Mouse (Mus musculus) CD4-positive, CD25-positive, alpha-beta regulatory T cell, adult 2 months (primary cell): ENCODE data around the gene 9630041A04Rik.

ENCODE experiments used
- DNase-seq: peaks from one replicate; pipeline ENCODE4 v3.0.0-alpha.2; 2012; ENCODE audit warnings: low read depth, low spot score

Gene 9630041A04Rik

DNA sequence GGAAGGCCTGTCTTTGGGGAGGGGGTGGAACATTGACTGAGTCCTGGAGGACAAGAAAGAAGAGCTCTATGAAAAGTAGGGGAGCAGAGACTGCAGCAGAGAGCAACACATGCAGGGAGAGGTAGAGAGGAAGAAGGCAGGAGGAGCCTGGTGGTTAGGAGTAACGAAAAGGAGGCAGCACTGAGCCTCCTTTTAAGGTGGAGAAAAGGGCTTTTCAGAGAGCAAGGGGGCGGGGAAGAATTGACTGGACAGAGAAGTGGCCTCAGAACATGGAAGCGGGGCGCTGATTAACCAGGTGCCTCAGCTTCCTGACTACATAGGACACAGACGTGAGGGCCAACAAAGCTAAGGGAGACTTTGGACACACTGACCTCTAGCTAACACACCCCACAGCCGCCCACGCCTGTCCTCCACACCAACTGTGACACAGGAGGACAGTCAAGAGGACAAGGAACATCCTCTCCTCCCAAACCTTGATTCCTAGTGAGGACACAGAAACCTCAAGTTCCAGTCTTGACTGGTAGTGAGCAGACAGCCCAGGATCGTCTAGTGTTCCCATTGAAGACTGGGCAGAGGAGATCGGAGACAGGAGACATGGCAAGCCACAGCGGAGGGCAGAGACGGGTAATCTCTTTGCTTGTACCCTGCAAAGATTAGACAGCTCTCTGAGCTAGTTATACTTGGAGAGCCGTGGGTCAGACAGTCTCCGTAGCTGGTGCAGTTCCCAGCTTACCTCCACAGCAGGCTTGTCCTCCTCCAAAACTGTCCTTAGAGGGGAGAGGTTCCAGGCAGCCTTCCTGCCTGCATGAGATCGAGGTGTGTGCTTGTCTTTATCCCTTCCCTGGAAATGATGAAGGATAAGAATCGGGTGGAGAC, at the start of gene 9630041A04Rik:
Gene 9630041A04Rik (plus strand): TSS at position 246 of the 876 bp plus-strand sequence.
- no peak for DNase-seq

DNA sequence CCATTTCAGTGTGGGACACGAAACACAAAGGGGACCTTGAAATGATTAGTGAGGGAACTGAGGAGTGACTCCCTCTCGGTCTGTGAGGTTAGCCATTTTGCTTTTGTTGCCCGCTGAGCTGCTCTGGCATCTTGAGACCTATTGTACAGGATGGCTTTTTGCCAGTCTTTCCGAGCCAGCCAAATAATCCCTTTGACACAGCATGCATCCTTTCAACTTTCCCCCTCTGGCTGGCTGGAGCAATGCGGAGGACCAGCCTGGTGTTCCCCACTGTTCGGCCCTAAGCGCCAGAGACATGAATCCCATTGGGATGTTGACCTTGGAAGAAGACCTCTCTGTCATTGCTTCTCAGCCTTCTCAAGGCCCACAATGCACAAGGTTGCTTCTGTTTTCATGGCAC, 37.7 kb upstream of the 9630041A04Rik start:
- DNase-seq, result no peak

DNA sequence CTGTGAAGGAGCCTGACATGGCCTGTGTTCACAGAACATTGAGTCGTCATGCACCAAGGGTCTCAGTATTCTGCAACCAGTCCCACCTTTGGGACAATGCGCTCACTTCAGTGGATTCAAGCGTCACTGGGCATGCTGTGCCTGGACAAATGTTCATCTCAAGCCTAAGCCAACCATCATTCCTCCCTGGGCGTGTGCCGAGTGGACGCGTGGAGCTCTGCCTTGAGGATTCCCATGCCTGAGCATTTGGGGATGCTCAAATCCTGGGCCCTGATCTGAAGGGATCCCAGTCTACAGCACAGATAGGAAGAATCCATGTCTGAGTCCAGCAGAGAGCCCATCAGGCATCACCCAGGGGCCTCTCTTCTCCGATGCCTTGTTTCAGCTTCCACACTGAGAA, 36.0 kb upstream of the 9630041A04Rik start:
- no peak for DNase-seq

DNA sequence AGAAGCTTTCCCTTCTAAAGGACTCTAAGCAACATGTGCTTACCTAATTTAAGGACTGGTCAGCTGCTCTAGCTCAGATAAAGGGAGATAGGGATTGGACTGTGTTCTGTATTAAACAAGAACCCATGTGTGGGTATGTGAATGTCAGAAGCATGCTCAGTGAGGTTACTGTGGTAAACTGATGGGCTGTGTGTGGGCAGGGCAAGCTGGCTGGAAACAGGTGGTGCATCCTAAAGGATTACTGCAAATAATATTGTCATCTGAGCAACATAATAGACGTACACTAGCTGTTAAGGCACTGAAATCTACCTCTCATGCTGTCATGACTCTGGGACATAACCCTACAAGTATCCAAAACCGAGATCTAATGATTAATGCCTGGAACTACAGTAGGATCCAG, 28.0 kb upstream of the 9630041A04Rik start:
- no peak for DNase-seq

DNA sequence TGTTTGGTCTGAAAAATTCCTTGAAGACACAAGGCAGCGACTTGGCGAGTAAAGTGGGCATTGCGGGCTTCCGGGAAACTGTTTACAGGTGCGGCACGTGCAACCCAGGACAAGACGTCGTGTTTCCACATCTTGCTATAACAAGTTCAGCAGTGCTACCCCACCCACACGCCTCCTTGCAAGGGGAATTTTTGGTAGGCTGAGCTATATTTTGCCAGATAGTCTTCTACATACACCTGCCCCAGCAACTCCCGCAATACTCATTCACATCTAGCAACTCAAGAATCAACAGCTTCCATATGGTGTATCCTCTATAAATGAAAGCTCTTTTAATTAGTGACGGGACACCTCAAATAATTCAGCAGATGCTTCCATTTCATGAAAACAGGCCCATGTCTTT, 20.5 kb upstream of the 9630041A04Rik start:
- no peak for DNase-seq

DNA sequence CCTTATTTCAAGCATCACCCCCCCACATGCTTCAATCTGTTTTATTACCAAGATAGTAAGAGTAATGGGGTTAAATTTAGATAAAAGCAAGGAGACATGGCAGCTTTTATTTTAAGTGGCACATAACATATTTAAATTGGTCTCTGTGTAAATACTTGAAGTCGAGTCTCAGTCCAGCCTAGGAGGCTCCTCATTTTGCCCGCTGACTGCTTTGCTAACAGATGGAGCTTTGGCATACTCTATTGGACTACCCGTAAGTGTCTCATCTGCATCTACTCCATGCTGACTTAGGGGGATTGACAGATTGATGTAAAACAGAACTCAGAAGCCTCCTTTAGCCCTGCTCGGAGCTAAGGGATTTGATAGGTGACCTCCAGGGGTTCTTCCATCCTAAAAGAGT, 17.7 kb upstream of the 9630041A04Rik start:
- DNase-seq, result no peak

DNA sequence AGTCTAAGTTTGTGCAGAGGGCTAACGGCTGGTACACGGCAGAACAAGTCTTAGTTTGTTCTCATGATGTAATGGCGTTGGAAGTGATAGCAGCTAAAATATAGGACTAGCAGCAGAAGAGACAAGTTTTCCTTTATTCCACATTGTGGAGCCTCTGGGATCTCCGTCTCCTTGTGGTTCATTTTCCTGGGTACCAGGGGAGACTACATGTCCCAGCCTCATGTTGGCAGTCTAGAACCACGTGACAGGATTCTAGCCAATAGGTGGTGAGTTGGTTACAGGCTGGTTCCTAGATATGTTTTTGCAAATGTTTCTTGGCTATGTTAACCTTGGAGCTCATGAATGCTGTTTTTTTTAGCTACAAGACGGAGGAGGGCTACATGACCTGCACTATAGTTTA, 15.9 kb upstream of the 9630041A04Rik start:
- DNase-seq, result no peak

DNA sequence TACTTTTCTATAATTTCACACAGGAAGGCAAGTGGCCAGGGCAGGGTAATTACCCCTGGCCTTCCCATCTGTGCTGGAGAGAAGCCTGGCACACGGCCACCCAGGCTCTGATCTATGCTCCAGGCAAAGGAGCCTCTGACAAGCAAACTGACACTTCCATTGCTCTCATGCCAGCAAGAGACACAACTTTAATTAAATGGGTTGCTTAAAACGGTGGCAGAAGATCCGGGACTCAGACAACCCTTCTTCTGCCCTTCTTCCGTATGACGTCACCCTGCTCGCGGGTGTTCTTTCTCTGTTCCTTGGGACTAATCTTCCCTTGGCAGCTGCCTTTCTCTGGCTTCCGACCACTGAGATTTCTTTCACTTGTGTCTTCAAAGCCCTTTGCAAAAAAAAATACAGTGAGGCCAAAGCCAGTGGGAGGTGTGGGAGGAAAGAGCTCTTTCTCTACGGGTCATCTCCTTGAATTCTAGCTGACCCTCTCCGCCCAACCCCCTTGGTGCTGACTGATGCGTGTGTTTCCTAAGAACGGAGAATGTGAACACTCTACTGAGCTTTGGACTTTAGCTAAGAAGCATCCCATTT, 932 bp downstream of the 9630041A04Rik start:
- no peak for DNase-seq

DNA sequence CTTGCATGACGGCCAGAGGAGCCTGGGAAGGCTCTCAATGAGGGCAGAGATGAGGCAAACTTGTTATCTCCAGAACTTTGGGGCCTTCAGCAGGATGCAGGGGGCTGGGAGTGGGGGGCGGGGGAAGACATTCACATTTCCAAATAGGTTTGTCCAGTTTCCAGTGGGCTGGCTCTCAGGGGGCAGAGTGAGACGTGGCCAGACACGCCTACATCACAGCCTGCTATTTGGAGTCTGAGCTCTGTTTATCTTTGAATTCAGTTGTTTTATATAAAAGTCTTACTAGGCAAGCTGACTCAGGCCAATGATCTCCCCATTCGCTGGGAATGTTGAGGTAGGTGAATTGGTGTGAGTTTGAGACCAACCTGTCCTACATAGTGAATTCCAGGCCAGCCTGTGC, 1.5 kb downstream of the 9630041A04Rik start:
- DNase-seq, result no peak

DNA sequence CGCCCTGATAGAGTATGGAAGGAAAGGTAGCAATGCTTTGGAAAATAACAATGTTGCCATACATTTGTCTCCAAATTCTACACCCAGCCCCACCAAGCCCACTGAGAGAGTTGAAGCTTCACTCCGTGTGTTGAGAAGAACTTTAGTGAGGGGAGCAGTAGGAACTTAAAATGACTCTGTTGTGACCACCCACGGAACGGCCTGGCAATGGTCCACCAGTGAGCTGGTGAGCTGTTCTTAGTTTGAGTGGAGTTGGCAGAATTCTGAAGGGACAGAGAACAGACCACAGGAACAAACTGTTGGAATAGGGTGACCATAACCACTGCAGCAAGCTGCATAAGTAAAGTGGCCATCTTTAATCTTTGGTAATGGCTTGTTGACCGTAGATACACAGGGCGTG, 7.0 kb downstream of the 9630041A04Rik start:
- DNase-seq, result no peak

DNA sequence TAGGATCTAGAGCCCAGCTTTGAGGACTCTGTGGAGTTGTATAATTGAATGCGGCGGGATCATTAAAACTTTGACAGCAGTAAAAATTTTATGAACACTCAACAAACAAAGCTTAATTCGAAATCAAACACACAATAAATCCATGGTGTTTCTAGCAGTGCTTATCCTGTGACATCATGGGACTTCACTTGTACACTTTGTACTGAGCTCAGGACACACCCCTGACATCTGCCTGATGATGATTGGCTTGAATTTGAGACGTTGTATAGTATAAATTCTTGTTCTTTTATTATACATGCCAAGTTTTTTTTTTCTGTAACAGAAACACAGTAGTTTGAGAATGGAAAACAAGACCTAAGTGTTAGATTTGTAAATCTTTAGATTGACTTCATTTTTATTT, 8.4 kb downstream of the 9630041A04Rik start:
- no peak for DNase-seq

DNA sequence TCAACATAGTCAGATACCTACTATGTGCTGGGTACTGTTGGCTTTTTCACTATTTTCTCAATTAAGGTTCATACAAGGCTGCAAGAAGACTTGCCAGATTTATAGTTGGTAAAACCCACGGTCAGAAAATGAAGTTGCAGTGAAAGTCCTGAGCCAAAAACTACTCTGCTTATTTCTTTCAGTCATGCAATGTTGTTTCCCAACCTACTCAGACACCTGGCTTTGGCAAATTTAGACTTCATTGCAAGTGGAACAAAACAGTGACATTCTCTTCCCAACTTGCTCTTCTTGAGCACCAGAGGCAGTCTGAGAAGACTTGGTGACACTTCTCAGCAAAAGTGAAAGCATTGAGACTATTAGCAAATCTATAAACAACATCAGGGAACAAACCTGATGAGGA, 13.7 kb downstream of the 9630041A04Rik start:
- no peak for DNase-seq

DNA sequence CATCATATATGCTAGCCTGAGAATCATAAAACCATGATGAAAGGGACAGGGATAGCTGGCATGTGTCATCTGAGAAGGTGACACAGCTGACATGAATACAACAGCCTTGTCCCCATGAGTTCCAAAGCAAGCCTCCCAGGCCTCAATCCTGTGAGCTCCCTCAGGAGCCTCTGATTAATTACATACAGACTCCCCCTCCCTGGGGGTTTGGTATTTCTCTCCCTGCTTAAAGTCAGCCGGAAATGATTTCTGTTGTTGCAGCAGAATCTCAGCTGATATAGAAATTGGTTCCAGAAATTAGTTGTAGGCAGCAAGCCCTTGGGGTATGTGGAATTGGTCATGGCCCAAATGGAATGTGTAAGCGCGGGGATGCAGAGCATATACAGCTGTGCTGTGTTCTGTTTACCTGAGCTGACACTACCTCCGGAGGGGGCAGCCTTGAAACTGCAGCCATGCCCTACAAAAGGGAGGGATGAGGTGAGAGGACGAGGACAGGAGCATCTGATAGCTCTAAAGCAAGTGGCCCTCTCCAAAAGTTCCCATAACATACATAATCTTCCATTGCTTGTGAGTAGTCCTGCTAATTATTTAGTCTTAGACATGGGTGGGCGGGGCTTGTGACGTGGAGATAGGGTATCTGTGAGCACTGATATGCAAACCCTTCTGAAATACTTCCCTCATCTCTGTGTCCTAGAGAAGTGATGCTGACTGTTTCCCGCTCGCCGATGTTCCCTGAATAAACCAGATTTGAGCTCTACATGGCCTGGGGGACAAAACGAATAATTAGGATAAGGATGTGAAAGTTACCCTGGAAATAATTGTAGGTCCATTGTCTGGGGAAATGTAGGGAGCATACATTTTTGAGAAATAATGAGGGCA, 15.7 kb downstream of the 9630041A04Rik start:
- no peak for DNase-seq

DNA sequence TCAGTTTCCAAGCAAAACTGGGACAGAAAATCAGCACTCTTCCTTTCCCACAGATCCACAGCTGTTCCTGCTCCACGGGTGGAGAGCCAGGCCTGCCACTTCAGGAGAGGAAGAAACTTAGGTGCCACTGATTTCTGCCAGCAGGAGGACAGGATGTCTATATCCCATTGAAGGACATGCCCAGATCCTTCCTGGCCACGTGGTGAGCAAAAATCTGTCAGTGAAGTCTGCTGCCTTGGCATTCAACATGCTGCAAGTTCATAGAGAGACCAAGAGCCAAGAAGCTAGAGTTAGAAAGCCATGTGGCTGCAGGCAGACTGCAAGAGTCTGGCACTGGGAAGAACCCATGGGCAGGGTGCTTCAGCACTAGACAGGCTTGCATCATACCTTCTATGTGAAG, 21.7 kb downstream of the 9630041A04Rik start:
- no peak for DNase-seq

DNA sequence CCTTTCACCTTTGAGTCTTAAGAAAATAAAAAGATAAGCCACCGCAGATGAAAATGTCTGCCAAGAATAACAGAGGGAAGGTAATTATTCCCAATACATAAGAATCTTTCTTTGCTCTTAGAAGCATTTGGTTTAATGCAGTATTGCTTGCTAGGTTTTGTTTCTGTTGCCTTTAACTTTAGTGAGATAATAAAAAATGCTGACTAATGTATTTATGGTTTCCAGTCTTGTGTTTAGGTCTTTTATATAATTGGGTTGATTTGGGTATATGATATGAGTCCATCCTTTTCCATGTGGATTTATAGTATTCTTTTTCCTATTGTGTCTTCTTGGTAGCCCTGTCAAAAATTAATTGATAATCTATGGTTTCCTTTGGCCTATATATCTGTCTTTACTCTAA, 36.2 kb downstream of the 9630041A04Rik start:
- no peak for DNase-seq

DNA sequence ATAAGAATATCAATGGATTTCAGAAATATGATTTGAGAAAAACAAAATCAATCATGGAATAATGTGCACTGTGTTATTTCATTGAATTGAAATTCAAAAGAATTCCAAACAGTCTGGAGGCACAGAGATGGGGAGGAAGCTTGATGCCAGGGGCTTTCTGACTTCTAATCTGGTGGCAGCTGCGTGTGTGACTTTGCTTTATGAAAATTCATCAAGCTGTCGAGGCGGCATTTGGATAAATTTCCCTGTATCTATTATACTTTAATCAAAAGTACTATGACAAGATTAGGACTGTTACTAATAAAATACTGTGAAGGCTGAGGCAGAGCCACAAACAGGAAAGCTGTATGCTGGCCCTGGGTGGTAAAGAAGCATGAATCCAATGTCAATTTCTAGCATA, 41.8 kb downstream of the 9630041A04Rik start:
- DNase-seq, result no peak

DNA sequence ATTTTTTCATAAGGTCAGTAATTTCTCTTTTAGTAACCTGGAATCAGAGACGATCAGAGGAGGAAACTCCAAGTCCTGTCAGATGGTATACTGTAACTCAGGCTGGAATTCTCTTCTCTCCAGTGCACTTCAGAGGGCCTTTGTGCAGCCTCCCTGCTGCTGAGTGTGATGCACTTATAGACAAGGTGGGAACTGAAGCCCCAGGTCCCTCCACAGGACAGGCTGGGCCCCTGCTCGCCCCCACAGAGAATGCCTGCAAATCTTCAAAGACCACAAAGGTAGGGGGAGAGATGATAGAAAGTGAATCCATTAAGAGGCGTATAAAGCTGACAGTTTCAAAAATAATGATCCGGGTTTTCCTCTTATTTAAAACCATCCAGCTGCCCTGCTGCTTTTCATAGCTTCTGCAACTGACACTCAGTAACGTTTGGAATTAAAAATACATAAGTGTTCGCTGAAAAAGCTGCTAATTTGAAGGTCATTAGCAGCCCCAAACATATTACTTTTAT, 46.2 kb downstream of the 9630041A04Rik start:
- no peak for DNase-seq

DNA sequence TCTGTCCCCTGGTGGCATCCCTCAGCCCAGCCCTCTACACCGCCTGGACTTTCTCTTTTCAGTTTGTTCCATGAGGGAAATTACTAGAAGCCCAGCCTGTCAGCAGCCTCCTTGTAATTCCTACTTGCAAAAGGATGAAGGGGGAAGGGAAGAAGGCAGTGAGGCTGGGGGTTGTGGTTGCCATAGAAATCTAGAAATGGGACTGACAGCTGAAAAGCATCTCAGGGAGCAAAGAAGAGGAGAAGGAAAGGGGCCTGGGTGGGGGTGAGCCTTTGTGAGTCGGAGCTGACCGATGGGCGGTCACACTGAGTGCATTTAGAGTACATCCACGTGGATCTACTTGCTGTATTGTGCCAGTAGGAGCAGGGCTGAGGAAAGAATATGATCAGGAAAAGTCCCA, 47.2 kb downstream of the 9630041A04Rik start:
- DNase-seq, result no peak

DNA sequence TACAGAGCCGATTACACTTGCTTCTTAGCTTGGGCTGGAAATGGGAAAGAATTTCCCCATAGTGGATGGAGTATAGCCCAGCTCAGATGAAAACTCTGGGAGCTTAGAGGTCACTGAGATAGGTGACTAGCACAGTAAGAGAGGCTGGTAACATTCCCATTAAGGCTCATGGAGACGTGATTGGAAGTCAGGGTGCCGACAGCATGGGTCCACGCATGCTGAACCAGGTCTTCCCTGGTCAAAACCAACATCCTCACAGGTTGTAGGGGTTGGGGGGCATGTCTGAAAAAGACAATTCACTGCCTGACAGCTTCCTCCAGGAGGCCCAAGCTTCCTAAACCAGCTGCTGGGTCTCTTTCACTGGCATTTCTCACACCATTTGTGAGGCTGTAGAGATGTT, 47.9 kb downstream of the 9630041A04Rik start:
- DNase-seq, result no peak

DNA sequence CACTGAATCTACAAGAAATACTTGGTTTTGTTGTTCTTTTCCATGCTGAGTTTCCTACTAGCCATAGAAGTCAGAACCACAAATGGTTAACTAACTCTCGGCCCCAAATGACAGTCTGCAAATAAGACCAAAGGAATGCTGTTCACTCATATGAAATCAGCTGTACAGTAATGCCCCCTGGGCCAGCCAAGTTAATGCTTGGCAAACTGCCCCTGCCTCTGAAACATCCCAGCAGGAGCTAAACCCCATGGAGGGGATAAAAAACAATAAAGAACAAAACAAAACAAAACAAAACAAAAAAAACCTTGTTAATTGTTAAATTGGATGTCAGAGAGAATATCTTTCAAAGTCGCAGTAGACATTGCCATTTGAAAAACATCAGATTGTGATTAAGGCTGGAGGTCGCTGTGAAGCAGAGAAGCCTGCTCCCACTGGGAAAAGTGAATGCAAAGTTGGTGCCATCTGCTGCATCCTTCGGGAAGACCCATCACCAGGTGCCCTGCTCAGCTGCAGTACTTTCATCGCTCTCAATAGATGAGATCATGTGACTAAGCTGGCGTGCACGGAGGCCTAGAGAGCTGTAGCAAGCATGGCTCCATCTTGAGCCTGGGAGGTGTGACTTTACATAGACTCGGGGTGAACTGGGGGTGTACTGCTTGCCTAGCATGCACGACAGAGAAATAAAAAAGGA, 49.7 kb downstream of the 9630041A04Rik start:
- DNase-seq, result no peak

DNA sequence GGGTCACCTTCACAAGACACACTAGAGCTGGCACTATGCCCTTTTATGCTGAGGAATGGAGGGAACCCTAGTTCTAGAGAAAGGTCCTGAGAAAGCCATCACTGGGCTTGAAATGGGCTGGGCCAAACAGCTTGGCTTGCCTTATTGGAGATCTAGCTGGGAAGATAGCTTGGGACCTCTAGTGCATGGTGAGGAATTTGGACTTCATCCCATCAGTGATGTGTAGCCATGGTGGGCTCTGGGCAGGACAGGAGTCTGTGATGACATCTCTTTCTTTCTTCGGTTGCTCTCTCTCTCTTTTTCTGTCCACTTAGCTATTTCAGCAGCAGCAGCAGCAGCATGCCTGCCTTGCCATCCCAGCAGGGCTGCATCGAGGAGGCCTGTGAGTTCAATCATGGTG, 53.4 kb downstream of the 9630041A04Rik start:
- DNase-seq, result no peak

DNA sequence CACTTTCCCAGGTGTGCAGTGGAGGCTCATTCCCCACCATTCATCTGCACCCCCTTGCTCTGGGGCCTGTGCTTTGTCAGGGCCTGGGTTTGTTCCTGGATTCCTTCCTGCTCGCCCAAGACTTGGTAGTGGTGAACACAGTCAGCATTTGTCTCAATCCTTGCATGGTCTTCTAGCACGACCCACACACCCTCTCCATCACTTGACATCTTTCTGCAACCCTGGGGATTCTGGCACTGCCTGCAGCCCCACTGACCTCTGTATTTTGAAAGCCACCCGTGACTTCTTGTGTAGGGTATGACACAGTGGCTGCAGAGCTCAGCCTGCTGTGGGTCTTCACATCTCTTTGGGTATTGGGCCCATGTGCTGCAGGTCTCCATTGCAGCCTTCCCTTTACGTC, 57.1 kb downstream of the 9630041A04Rik start:
- DNase-seq, result no peak
